Mouse (Mus musculus) T-cell, adult 66 days (primary cell): ENCODE data around the gene Ar. TPM values are rescaled to one million over a fixed set of nuclear protein-coding genes. Genes with fewer than 3 reads are reported as not detected.

ENCODE experiments used
- total RNA-seq, 2 experiments: library from RNA; stranded (reverse); gene quantifications; 3 replicates in 1 of 2; 4 replicates in 1 of 2; pipeline ENCODE4 v1.2.4; 2023

The Ar gene
- 1 to 10 TPM; 6.4 to 8.4 TPM for total RNA-seq

DNA sequence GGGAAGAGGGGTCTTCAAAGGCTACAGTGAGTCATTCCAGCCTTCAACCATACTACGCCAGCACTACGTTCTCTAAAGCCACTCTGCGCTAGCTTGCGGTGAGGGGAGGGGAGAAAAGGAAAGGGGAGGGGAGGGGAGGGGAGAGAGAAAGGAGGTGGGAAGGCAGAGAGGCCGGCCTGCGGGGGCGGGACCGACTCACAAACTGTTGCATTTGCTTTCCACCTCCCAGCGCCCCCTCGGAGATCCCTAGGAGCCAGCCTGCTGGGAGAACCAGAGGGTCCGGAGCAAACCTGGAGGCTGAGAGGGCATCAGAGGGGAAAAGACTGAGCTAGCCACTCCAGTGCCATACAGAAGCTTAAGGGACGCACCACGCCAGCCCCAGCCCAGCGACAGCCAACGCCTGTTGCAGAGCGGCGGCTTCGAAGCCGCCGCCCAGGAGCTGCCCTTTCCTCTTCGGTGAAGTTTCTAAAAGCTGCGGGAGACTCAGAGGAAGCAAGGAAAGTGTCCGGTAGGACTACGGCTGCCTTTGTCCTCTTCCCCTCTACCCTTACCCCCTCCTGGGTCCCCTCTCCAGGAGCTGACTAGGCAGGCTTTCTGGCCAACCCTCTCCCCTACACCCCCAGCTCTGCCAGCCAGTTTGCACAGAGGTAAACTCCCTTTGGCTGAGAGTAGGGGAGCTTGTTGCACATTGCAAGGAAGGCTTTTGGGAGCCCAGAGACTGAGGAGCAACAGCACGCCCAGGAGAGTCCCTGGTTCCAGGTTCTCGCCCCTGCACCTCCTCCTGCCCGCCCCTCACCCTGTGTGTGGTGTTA, at the start of gene Ar:
Gene Ar (plus strand): TSS at position 239 of the 812 bp plus-strand sequence.

